Mouse (Mus musculus) heart, embryonic 14.5 days (tissue): ENCODE results near the gene Fam114a1. TPM values are rescaled to one million over a fixed set of nuclear protein-coding genes. Genes with fewer than 3 reads are reported as not detected.

ENCODE experiments used
- ATAC-seq: fragments of 200-750 bp; cut with Nextera tagmentation; 2 replicates; pipeline ENCODE4 v1.8.0; 2017; ENCODE audit warnings: low read depth, moderate TSS enrichment; ENCODE audit not compliant: insufficient number of reproducible peaks, insufficient read depth, low FRiP score
- H3K27ac ChIP-seq, 2 experiments: fragments of 200-500 bp in 1 of 2; fragments of 300-500 bp in 1 of 2; sonication (generic) in 1 of 2; replicated peaks in 1 of 2; 2 replicates each; pipeline ENCODE4 v1.5.1; 2012 to 2014; ENCODE audit warnings: low read depth in 2 of 2, low read length in 2 of 2, control low read depth in 1 of 2, mild to moderate bottlenecking in 1 of 2, mixed read lengths in 1 of 2; ENCODE audit not compliant: control insufficient read depth in 1 of 2, insufficient read depth in 1 of 2
- H3K27me3 ChIP-seq: fragments of 300-500 bp; sonication (generic); 2 replicates; pipeline ENCODE4 v1.6.1; 2014; ENCODE audit warnings: mild to moderate bottlenecking, low read length, control low read depth; ENCODE audit not compliant: control insufficient read depth, insufficient read depth
- H3K36me3 ChIP-seq: fragments of 300-500 bp; sonication (generic); 2 replicates; pipeline ENCODE4 v1.6.1; 2014; ENCODE audit warnings: mild to moderate bottlenecking, control low read depth, low read length, mixed read lengths; ENCODE audit not compliant: control insufficient read depth, insufficient read depth
- H3K4me1 ChIP-seq, 2 experiments: fragments of 200-500 bp in 1 of 2; fragments of 300-500 bp in 1 of 2; sonication (generic) in 1 of 2; 2 replicates each; pipeline ENCODE4 v1.6.1; 2012 to 2014; ENCODE audit warnings: low read length in 2 of 2, control low read depth in 1 of 2, mixed read lengths in 1 of 2; ENCODE audit not compliant: control insufficient read depth in 2 of 2, insufficient read depth in 2 of 2
- H3K4me2 ChIP-seq: fragments of 300-500 bp; sonication (generic); 2 replicates; pipeline ENCODE4 v1.6.1; 2014; ENCODE audit warnings: mild to moderate bottlenecking, low read length
- H3K4me3 ChIP-seq, 2 experiments: fragments of 200-500 bp in 1 of 2; fragments of 300-500 bp in 1 of 2; sonication (generic) in 1 of 2; 2 replicates each; pipeline ENCODE4 v1.5.1; 2012 to 2014; ENCODE audit warnings: low read length in 2 of 2, mild to moderate bottlenecking in 2 of 2, control low read depth in 1 of 2, low read depth in 1 of 2, moderate library complexity in 1 of 2; ENCODE audit not compliant: control insufficient read depth in 1 of 2, insufficient read depth in 1 of 2
- H3K9ac ChIP-seq: fragments of 300-500 bp; sonication (generic); 2 replicates; pipeline ENCODE4 v1.6.1; 2014; ENCODE audit warnings: mild to moderate bottlenecking, low read length
- H3K9me3 ChIP-seq: fragments of 300-500 bp; sonication (generic); 2 replicates; pipeline ENCODE4 v1.6.1; 2016; ENCODE audit warnings: low read length, control low read depth; ENCODE audit not compliant: control insufficient read depth
- WGBS: fragments of 180-500 bp; shearing (Covaris S2); extraction: QIAGEN DNeasy Blood & Tissue Kit; methylation state at CpG from one replicate; pipeline ENCODE4 v1.1.7; 2014; 5-methylcytosine and 5-hydroxymethylcytosine counted together
- polyA plus RNA-seq: library from polyadenylated mRNA; unstranded; fragments of >200 nt; fragmentation: Nextera tagmentation; extraction: Ambion mirVana; gene quantifications from 2 replicates; pipeline ENCODE4 v1.2.1, GENCODE M21; 2014

The Fam114a1 gene
- polyA plus RNA-seq, 1 experiment from 2014 or later: 38.4 TPM

DNA sequence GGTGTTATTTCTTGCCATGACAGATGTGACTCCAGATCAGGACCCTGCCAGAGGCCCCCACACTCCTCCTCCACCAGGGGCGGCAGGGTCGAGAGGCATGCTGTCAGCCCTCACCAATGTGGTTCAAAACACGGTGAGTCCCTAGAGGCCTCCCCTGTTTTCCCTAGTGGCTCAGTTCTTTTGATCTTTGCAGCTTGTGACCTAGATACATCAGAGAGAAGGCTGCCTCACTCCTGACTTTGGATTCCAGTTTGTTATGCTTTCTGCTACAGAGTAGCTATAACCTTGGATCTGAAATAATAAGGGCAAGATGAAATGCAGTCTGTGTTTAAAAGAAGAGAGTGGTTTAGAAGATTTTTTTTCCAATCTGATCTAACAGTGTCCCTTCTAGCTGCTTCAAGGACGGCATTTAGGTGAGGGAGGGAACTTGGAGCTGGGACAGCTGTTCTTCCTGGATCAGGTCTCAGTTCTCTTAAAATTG is 36.2 kb downstream of the Fam114a1 start:
- no peak overlapping the region for H3K4me3 ChIP-seq
- peaks cover 0 to 7% of the 10 kb centered on the region in 2 experiments; a peak in 2 of 4 replicates for H3K4me1 ChIP-seq
- H3K27ac ChIP-seq: no peak overlapping the region
- 42% methylated on average over 4 of the region's 4 CpGs for WGBS
- no peak overlapping the region for H3K9ac ChIP-seq
- H3K36me3 ChIP-seq: peaks cover 57% of the 10 kb centered on the region
- ATAC-seq: no peak
- no peaks in the 10 kb centered on the region for H3K27me3 ChIP-seq
- H3K9me3 ChIP-seq: 0 out of 2 replicates have a peak, but pooled peaks cover 3% of the 10 kb centered on the region
- no peak overlapping the region for H3K4me2 ChIP-seq

GRCm38 (mm10) chr5:65011901-65012573 is 42.2 kb downstream of the Fam114a1 start:
- Histone ChIP-seq H3K4me1 (no peaks in the 10 kb centered on the region), H3K4me2 (no peak overlapping the region), H3K4me3 (no peak overlapping the region), H3K27me3 (no peaks in the 10 kb centered on the region), H3K27ac (no peak overlapping the region), H3K9ac (no peak overlapping the region), H3K9me3 (0 out of 2 replicates have a peak, but pooled peaks cover 3% of the 10 kb centered on the region), H3K36me3 (peaks cover 71% of the 10 kb centered on the region)
- no peak for ATAC-seq
- WGBS: 85% methylated on average over 7 of the region's 7 CpGs

DNA sequence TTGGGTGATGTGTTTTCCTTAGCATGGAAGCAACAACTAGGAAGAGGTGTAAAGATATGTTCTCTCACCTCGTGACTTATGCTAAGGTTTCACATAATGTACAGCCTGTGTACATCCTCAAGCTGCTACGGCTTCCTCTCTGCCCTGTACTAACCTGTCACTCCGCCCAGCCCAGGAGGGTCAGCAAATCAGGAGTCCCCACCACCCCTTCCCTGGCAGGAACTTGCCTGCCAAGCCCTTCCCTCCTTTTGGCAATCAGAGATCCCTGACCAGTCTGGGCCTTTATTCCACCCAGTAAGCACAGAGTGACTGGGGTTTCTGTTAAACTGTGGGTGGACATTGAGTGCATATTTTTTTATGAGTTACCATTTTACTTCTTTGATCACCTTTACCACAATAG is 45.6 kb downstream of the Fam114a1 start:
- WGBS: 85% methylated on average over 3 of the region's 3 CpGs
- Histone ChIP-seq H3K27me3 (no peaks in the 10 kb centered on the region), H3K27ac (no peak overlapping the region), H3K4me2 (no peak overlapping the region), H3K36me3 (peaks cover 59% of the 10 kb centered on the region), H3K9ac (no peak overlapping the region), H3K4me3 (no peak overlapping the region), H3K9me3 (no peaks in the 10 kb centered on the region), H3K4me1 (no peaks in the 10 kb centered on the region)
- ATAC-seq: no peak

DNA sequence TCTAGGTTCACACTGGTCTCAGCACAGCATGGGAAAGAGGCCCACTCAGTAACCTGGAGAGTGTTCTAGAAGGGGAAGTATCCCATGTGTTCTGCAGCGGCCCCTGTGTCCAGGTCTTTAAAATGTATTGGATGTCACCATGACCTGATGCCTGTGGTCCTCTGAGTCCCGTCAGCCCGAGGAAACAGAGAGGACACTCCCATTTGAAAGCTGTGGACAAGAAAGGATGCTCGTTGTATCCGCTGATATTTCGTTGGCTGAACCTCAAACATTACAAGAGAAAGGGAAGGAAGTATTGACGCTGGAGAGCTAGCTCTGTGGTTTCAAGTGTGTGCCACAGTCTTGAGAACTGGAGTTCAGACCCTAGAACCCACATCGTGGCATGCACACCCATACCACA is 49.2 kb downstream of the Fam114a1 start:
- no peak for ATAC-seq
- Histone ChIP-seq H3K27ac (no peak overlapping the region), H3K36me3 (peaks cover 73% of the 10 kb centered on the region), H3K4me3 (no peak overlapping the region), H3K9me3 (no peaks in the 10 kb centered on the region), H3K9ac (no peak overlapping the region), H3K27me3 (no peaks in the 10 kb centered on the region), H3K4me1 (no peaks in the 10 kb centered on the region), H3K4me2 (no peak overlapping the region)
- WGBS: 73% methylated on average over 8 of the region's 8 CpGs

GRCm38 (mm10) chr5:65019823-65020222 is 50.0 kb downstream of the Fam114a1 start:
- 70% methylated on average over 7 of the region's 7 CpGs for WGBS
- Histone ChIP-seq H3K4me1 (no peaks in the 10 kb centered on the region), H3K4me3 (no peak overlapping the region), H3K4me2 (no peak overlapping the region), H3K27me3 (no peaks in the 10 kb centered on the region), H3K9ac (no peak overlapping the region), H3K9me3 (no peaks in the 10 kb centered on the region), H3K36me3 (peaks cover 70% of the 10 kb centered on the region), H3K27ac (no peak overlapping the region)
- ATAC-seq: no peak

DNA sequence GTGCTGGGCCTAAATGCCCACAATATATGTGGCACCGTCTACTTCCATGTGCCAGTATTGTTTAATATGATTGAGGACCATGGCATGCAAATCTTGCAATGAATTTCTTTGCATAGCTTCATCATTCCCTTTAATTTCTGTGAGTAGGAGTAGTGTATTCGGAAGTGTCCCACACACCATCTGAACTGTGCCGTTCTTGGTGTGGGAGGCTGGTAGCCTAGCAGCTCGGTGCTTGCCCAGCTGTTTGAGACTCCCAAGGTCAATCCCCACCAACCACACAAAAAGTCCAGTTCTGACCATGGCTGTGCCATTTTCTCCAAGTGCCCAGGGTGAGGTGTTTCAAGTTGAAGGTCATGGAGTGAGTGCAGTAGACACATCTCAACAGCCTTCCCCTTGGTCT is 52.1 kb downstream of the Fam114a1 start:
- Histone ChIP-seq H3K27ac (no peak overlapping the region), H3K27me3 (no peaks in the 10 kb centered on the region), H3K36me3 (peaks cover 53% of the 10 kb centered on the region), H3K4me1 (no peaks in the 10 kb centered on the region), H3K4me3 (no peak overlapping the region), H3K4me2 (no peak overlapping the region), H3K9me3 (no peaks in the 10 kb centered on the region), H3K9ac (no peak overlapping the region)
- no peak for ATAC-seq
- 90% methylated on average over 4 of the region's 4 CpGs for WGBS

DNA sequence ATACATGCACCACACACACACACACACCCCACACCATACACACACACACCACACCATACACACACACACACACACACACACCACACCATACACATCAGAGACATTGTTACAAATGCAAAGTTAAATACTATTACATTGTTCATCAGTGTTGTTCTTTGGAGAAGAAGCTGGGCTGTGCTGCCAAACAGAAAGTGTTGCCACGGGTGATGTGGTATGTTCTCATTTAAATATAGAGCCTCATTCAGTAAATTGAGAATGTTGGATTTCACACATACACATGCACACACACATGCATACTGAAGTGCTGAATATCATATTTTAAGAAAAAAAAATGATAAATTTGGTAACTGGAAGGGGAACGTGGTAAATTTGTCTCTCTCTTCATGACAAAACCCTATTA is 54.8 kb downstream of the Fam114a1 start:
- H3K9ac ChIP-seq: no peak overlapping the region
- no peak overlapping the region for H3K4me2 ChIP-seq
- H3K9me3 ChIP-seq: no peaks in the 10 kb centered on the region
- 74% methylated on average over 2 of the region's 2 CpGs for WGBS
- H3K36me3 ChIP-seq: peaks cover 46% of the 10 kb centered on the region
- H3K4me1 ChIP-seq: no peaks in the 10 kb centered on the region
- no peak overlapping the region for H3K4me3 ChIP-seq
- ATAC-seq: no peak
- no peak overlapping the region for H3K27ac ChIP-seq
- no peaks in the 10 kb centered on the region for H3K27me3 ChIP-seq

DNA sequence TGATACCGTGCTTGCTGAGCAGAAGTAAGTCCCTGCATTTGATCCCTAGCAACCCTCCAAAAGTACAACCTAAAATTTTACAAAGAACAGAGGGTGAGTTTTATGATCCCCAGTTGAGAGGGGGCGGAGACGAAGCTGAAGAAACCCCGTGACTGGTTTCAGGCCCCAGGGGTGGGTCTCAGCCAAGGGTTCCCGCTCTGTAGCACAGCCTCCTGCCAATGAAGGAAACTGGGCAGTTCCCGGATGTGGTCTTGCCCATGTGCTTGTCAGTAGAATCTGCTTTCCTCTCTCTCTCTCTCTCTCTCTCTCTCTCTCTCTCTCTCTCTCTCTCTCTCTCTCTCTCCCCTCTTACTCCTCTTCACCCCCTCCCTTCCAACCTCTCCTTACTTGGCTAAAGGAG is 56.0 kb downstream of the Fam114a1 start:
- no peaks in the 10 kb centered on the region for H3K4me1 ChIP-seq
- ATAC-seq: no peak
- H3K27ac ChIP-seq: no peak overlapping the region
- H3K4me3 ChIP-seq: no peak overlapping the region
- H3K9me3 ChIP-seq: no peaks in the 10 kb centered on the region
- H3K9ac ChIP-seq: no peak overlapping the region
- peaks cover 57% of the 10 kb centered on the region for H3K36me3 ChIP-seq
- WGBS: 68% methylated on average over 6 of the region's 6 CpGs
- H3K4me2 ChIP-seq: no peak overlapping the region
- H3K27me3 ChIP-seq: no peaks in the 10 kb centered on the region
